Mouse (Mus musculus): ENCODE measurements around the gene Olfr324.
A peak's percentile ranks its signal among the peaks of the same experiment; 100 is the strongest.

Gene Olfr324

GRCm38 (mm10) chr11:58634878-58635277 lies 40.0 kb downstream of the Olfr324 start:
- no peak for DNase-seq (ENCODE audit: low spot score in 2 of 2)

DNA sequence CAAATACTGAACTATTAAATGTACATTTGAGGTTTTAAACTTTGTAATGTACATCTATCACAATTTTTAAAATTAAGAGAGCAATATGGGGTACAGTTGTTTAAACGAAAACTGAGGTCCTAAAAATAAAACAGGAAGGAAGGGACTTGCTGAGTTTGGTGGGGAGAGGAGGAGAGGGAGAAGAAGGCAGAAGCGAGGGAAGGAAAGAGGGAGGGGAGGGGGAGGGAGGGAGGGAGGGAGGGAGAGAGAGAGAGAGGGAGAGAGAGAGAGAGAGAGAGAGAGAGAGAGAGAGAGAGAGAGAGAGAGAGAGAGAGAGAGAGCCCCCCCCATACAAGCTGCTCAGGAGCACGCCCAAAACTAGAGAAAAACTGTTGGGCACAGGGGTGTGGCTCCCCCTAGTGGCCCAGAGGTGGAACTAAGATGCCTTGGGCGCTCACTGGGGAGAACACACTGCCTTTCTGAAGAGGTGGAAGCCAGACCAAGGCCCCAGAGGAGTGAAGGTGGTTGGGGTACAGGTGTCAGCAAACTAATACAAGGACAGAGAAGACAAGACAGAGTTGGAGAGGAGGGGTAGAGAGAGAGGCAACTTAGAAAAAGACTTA lies 41.6 kb downstream of the Olfr324 start:
- peak; percentile 32 to 45 for DNase-seq (ENCODE audit: low spot score in 2 of 2)

GRCm38 (mm10) chr11:58638176-58638701 lies 43.3 kb downstream of the Olfr324 start:
- no peak for DNase-seq (ENCODE audit: low spot score in 2 of 2)

GRCm38 (mm10) chr11:58640272-58640867 lies 45.5 kb downstream of the Olfr324 start, which contains the start of gene Trim58:
TSS of gene Trim58 (plus strand) at chr11:58640465.
- peak; percentile 42 to 71 for DNase-seq (ENCODE audit: low spot score in 2 of 2)

GRCm38 (mm10) chr11:58641057-58641456 lies 46.1 kb downstream of the Olfr324 start:
- DNase-seq (ENCODE audit: low spot score in 2 of 2) = peak in 1 of 2 experiments; percentile 31

GRCm38 (mm10) chr11:58641638-58642358 lies 46.9 kb downstream of the Olfr324 start:
- peak; percentile 64 to 78 for DNase-seq (ENCODE audit: low spot score in 2 of 2)

GRCm38 (mm10) chr11:58643350-58643749 lies 48.4 kb downstream of the Olfr324 start:
- DNase-seq (ENCODE audit: low spot score in 2 of 2) = peak; percentile 45 to 66

Measured in spleen, postnatal 36 days (tissue).